Mouse (Mus musculus): ENCODE results near the gene Cog7.

DNA sequence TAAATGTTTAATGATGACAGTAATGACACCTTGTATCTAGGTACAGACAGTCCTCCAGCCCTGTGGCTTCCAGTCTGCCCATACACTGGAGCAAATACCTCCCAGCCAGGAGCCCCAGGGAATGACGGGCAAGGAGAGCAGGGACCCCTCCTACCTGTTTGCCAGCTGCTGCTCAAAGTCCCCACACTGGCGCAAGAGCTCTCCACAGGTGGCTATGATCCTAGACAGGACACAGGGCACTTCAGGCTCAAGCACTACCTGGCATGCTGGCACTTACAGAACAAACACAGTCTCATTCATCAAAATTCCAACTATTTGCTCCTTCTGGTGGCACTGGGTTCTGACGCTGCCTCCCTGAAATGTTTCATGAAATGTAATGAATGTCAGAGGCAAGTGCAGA lies 40.5 kb downstream of the Cog7 start:
- TF ChIP-seq CTCF (conservative IDR thresholded peaks at IDR 0.05; ENCODE audit: insufficient read depth, insufficient read length, low read depth, low read length), result no peak
- TF ChIP-seq POLR2A (IDR thresholded peaks at IDR 0.05; ENCODE audit: low read depth, low read length), result no peak

Data from kidney, adult 2 months (tissue).